In genomic region chr15:78173972-78174886, GRCm38 (mm10) we compare ENCODE assay signal across 8 mouse cellular contexts. TPM values are rescaled to one million over a fixed set of nuclear protein-coding genes. Genes with fewer than 3 reads are reported as not detected.
A peak's percentile ranks its signal among the peaks of the same experiment; 100 is the strongest.
DNase-seq lines count a peak whose midpoint lies in the region; ATAC-seq and TF ChIP-seq lines count a peak whose summit lies in the region.

Ift27 (minus strand) TSS chr15:78174107.

- H3K36me3 ChIP-seq in embryonic facial prominence, embryonic 13.5 days = no peaks in the 10 kb centered on the region
- no peaks in the 10 kb centered on the region for H3K36me3 ChIP-seq in kidney, adult 2 months (ENCODE audit: control insufficient read depth, insufficient read depth, low read length)
- peaks cover 8% of the 10 kb centered on the region; the same call in 1 of the 2 replicates for H3K36me3 ChIP-seq in limb, embryonic 12.5 days
- no peaks in the 10 kb centered on the region for H3K36me3 ChIP-seq in midbrain, embryonic 15.5 days (replicated peaks)
- no peaks in the 10 kb centered on the region for H3K36me3 ChIP-seq in spleen, adult 2 months (ENCODE audit: control insufficient read depth, insufficient read depth, low read length)

- peaks cover 23% of the 10 kb centered on the region for H3K4me1 ChIP-seq in embryonic facial prominence, embryonic 13.5 days
- peaks cover 4% of the 10 kb centered on the region; the same call in 1 of the 2 replicates for H3K4me1 ChIP-seq in kidney, adult 2 months (ENCODE audit: control insufficient read depth, insufficient read depth, low read length)
- H3K4me1 ChIP-seq in limb, embryonic 12.5 days (replicated peaks) = peaks cover 22% of the 10 kb centered on the region
- peaks cover 32% of the 10 kb centered on the region for H3K4me1 ChIP-seq in midbrain, embryonic 15.5 days
- peaks cover 20% of the 10 kb centered on the region; the same call in 1 of the 2 replicates for H3K4me1 ChIP-seq in spleen, adult 2 months (ENCODE audit: control insufficient read depth, insufficient read depth, insufficient read length)

- no peak for TF ChIP-seq CTCF in kidney, adult 2 months (conservative IDR thresholded peaks at IDR 0.05; ENCODE audit: insufficient read depth, insufficient read length, low read depth, low read length)
- no peak for TF ChIP-seq CTCF in spleen, adult 2 months (IDR thresholded peaks at IDR 0.05; ENCODE audit: extremely low read depth, insufficient read depth, insufficient read length, insufficient replicate concordance)

- TF ChIP-seq POLR2A in kidney, adult 2 months (IDR thresholded peaks at IDR 0.05; ENCODE audit: low read depth, low read length) = peak; percentile 23
- peak; percentile 58; the same call in 1 of the 2 replicates for TF ChIP-seq POLR2A in spleen, adult 2 months (IDR thresholded peaks at IDR 0.05; ENCODE audit: low read depth, low read length)

- 1% methylated on average over 40 of the region's 40 CpGs for WGBS in embryonic facial prominence, embryonic 13.5 days
- WGBS in kidney, adult 2 months = under 1% methylated on average over 40 of the region's 40 CpGs
- 2% methylated on average over 40 of the region's 40 CpGs for WGBS in limb, embryonic 12.5 days
- under 1% methylated on average over 40 of the region's 40 CpGs for WGBS in midbrain, embryonic 15.5 days
- under 1% methylated on average over 40 of the region's 40 CpGs for WGBS in spleen, adult 2 months

- H3K27ac ChIP-seq in embryonic facial prominence, embryonic 13.5 days = peak within 1 kb of the TSS; percentile 73
- H3K27ac ChIP-seq in kidney, adult 2 months (ENCODE audit: insufficient read depth, low read depth, low read length) = peak within 1 kb of the TSS; percentile 66; the same call in 1 of the 2 replicates
- peak within 1 kb of the TSS; percentile 25; the same call in 1 of the 2 replicates for H3K27ac ChIP-seq in limb, embryonic 12.5 days
- peak within 1 kb of the TSS; percentile 90 for H3K27ac ChIP-seq in midbrain, embryonic 15.5 days
- peak within 1 kb of the TSS; percentile 53 for H3K27ac ChIP-seq in spleen, adult 2 months (ENCODE audit: insufficient read depth, low read length)

- peak within 1 kb of the TSS; percentile 83 for H3K9ac ChIP-seq in embryonic facial prominence, embryonic 13.5 days
- H3K9ac ChIP-seq in limb, embryonic 12.5 days (replicated peaks) = peak within 1 kb of the TSS; percentile 70
- peak within 1 kb of the TSS; percentile 66 for H3K9ac ChIP-seq in midbrain, embryonic 15.5 days

- peak within 1 kb of the TSS; percentile 75 for H3K4me3 ChIP-seq in embryonic facial prominence, embryonic 13.5 days
- H3K4me3 ChIP-seq in kidney, adult 2 months (ENCODE audit: insufficient read depth, low read depth, low read length) = peak within 1 kb of the TSS; percentile 61
- H3K4me3 ChIP-seq in limb, embryonic 12.5 days (replicated peaks) = peak within 1 kb of the TSS; percentile 65
- peak within 1 kb of the TSS; percentile 63 for H3K4me3 ChIP-seq in midbrain, embryonic 15.5 days
- H3K4me3 ChIP-seq in spleen, adult 2 months (ENCODE audit: extremely low read depth, insufficient read depth, insufficient read length) = peak within 1 kb of the TSS; percentile 75

- DNase-seq in 3134 (ENCODE audit: extremely low read depth, insufficient read length, low spot score) = peak; percentile 96
- peak; percentile 98 for DNase-seq in adrenal gland, postnatal 36 days
- DNase-seq in heart, adult 18-20 months = peak; percentile 98 to 100
- DNase-seq in kidney, adult 2 months = peak; percentile 100
- DNase-seq in spleen, adult 2 months (ENCODE audit: low read depth in 1 of 2, low spot score in 2 of 2) = peak; percentile 96 to 99

- no peaks in the 10 kb centered on the region for H3K9me3 ChIP-seq in embryonic facial prominence, embryonic 13.5 days
- H3K9me3 ChIP-seq in limb, embryonic 12.5 days = no peaks in the 10 kb centered on the region
- no peaks in the 10 kb centered on the region for H3K9me3 ChIP-seq in midbrain, embryonic 15.5 days

- H3K4me2 ChIP-seq in embryonic facial prominence, embryonic 13.5 days = peak within 1 kb of the TSS; percentile 86
- H3K4me2 ChIP-seq in limb, embryonic 12.5 days = peak within 1 kb of the TSS; percentile 91
- H3K4me2 ChIP-seq in midbrain, embryonic 15.5 days = peak within 1 kb of the TSS; percentile 95

- ATAC-seq in embryonic facial prominence, embryonic 13.5 days (ENCODE audit: insufficient number of reproducible peaks, insufficient read depth, low FRiP score, low TSS enrichment, low read depth) = peak; percentile 97
- ATAC-seq in limb, embryonic 12.5 days (ENCODE audit: insufficient number of reproducible peaks, insufficient read depth, low FRiP score, low TSS enrichment, low read depth) = peak; percentile 95
- ATAC-seq in midbrain, embryonic 15.5 days (replicated peaks) = peak; percentile 95

- H3K27me3 ChIP-seq in embryonic facial prominence, embryonic 13.5 days = no peaks in the 10 kb centered on the region
- no peaks in the 10 kb centered on the region for H3K27me3 ChIP-seq in kidney, adult 2 months (replicated peaks; ENCODE audit: control insufficient read depth, insufficient read depth, low read length)
- no peaks in the 10 kb centered on the region for H3K27me3 ChIP-seq in limb, embryonic 12.5 days
- no peaks in the 10 kb centered on the region for H3K27me3 ChIP-seq in midbrain, embryonic 15.5 days (replicated peaks)
- no peaks in the 10 kb centered on the region for H3K27me3 ChIP-seq in spleen, adult 2 months (ENCODE audit: control insufficient read depth, insufficient read depth, low read length)

RNA-seq across cellular contexts. Expression of gene Ift27, which starts in this region (rescaled TPM):
- total RNA-seq in adrenal gland, postnatal 36 days (2021) = 10 to 100 TPM; 16.0 to 18.8 TPM
- 83.5 and 94.3 TPM in 2 replicates for polyA plus RNA-seq in embryonic facial prominence, embryonic 13.5 days (2015; fragmentation: Nextera tagmentation; extraction: Ambion mirVana)
- 10 to 100 TPM in 1 of 2 experiments, 1 to 10 TPM in 1; 8.2 to 11.6 TPM for total RNA-seq in heart, adult 18-20 months (2021)
- 46.2 and 64.2 TPM in 2 replicates for polyA plus RNA-seq in kidney, adult 2 months (2012; rRNA removed)
- 93.9 and 98.1 TPM in 2 replicates for polyA plus RNA-seq in limb, embryonic 12.5 days (2016; fragmentation: Nextera tagmentation; extraction: Ambion mirVana)
- polyA plus RNA-seq in midbrain, embryonic 15.5 days (2015; fragmentation: Nextera tagmentation; extraction: Ambion mirVana) = 100 and 106 TPM in 2 replicates
- polyA plus RNA-seq in spleen, adult 2 months (2012; rRNA removed) = 27.5 and 46.2 TPM in 2 replicates

Comparison
In these comparisons a context has a peak if more than half of its experiments do, and no peak if none do; other contexts are left out.
1. Peak in every context shown above with its lines: DNase-seq, ATAC-seq, H3K4me3 ChIP-seq and H3K27ac ChIP-seq.
2. H3K27ac ChIP-seq: peak in every context shown above with its lines; median percentile 90 in midbrain, embryonic 15.5 days; 73 in embryonic facial prominence, embryonic 13.5 days; 66 in kidney, adult 2 months; 53 in spleen, adult 2 months; 25 in limb, embryonic 12.5 days.